Comparison of ENCODE assay signal across 8 mouse cellular contexts in genomic region chr5:4756871-4757711, GRCm38 (mm10). TPM values are rescaled to one million over a fixed set of nuclear protein-coding genes. Genes with fewer than 3 reads are reported as not detected.
A peak's percentile ranks its signal among the peaks of the same experiment; 100 is the strongest.
DNase-seq lines count a peak whose midpoint lies in the region; ATAC-seq and TF ChIP-seq lines count a peak whose summit lies in the region.

No protein-coding gene starts in this region.

- peak overlapping the region; percentile 95 for H3K27ac ChIP-seq in lung, embryonic 15.5 days

- WGBS in lung, embryonic 15.5 days, result under 1% methylated on average over 70 of the region's 80 CpGs

- no peaks in the 10 kb centered on the region for H3K36me3 ChIP-seq in G1E (replicated peaks)
- no peaks in the 10 kb centered on the region for H3K36me3 ChIP-seq in lung, embryonic 15.5 days

- H3K9me3 ChIP-seq in G1E (replicated peaks), result peaks cover 25% of the 10 kb centered on the region
- no peaks in the 10 kb centered on the region for H3K9me3 ChIP-seq in lung, embryonic 15.5 days

- H3K27me3 ChIP-seq in G1E (ENCODE audit: insufficient read depth, low read length), result peaks cover 2% of the 10 kb centered on the region; the same call in 1 of the 2 replicates
- no peaks in the 10 kb centered on the region for H3K27me3 ChIP-seq in lung, embryonic 15.5 days

- no peak for DNase-seq in G1E (ENCODE audit: low spot score)
- peak; percentile 59 for DNase-seq in cerebellum, adult 8-10 months
- peak; percentile 78 for DNase-seq in heart, postnatal 4 days
- DNase-seq in layer of hippocampus, adult 8-10 months (ENCODE audit: low spot score in 2 of 2), result peak; percentile 15 to 43
- DNase-seq in ovary, postnatal 36 days (ENCODE audit: low spot score), result peak; percentile 69

- TF ChIP-seq CTCF in G1E (IDR thresholded peaks at IDR 0.05; ENCODE audit: low read depth, low read length), result no peak

- no peaks in the 10 kb centered on the region; the same call in 1 of the 2 replicates for H3K4me1 ChIP-seq in G1E (ENCODE audit: insufficient read depth, low read depth, low read length)
- H3K4me1 ChIP-seq in lung, embryonic 15.5 days, result peaks cover 21% of the 10 kb centered on the region; the same call in 1 of the 2 replicates

- ATAC-seq in G1E (ENCODE audit: extremely low read depth, insufficient number of reproducible peaks, low FRiP score, poor library complexity, severe bottlenecking), result no peak
- ATAC-seq in frontal cortex, adult (ENCODE audit: low TSS enrichment), result peak; percentile 64
- ATAC-seq in lung, embryonic 15.5 days (ENCODE audit: borderline replicate concordance, extremely low read depth, low FRiP score, low TSS enrichment), result peak; percentile 34
- ATAC-seq in CD4-positive, CD25-positive, alpha-beta regulatory T cell, adult 4 months, result no peak

- peak overlapping the region; percentile 27; the same call in 1 of the 2 replicates for H3K4me3 ChIP-seq in G1E (ENCODE audit: low read depth, low read length)
- H3K4me3 ChIP-seq in lung, embryonic 15.5 days, result peak overlapping the region; percentile 58

- H3K9ac ChIP-seq in lung, embryonic 15.5 days, result peak overlapping the region; percentile 91

- H3K4me2 ChIP-seq in lung, embryonic 15.5 days, result peak overlapping the region; percentile 90

RNA-seq across cellular contexts. Expression of gene Fzd1, which starts 0.7 kb away (rescaled TPM):
- total RNA-seq in G1E (2014; fragmentation: Nextera tagmentation), result not detected in 2 replicates
- total RNA-seq in G1E (2017), result 0.05 TPM in 1 of 2 replicates, not detected in the other
- not detected in 2 replicates for polyA plus RNA-seq in G1E (2012)
- 10 to 100 TPM; 28.3 to 28.6 TPM for total RNA-seq in heart, postnatal 4 days (2021)
- 1 to 10 TPM; 8.2 to 9.9 (median 8.5) TPM for total RNA-seq in layer of hippocampus, adult 8-10 months (2022)
- polyA plus RNA-seq in lung, embryonic 15.5 days (2015; fragmentation: Nextera tagmentation; extraction: Ambion mirVana), result 37.6 and 40.9 TPM in 2 replicates
- not detected for polyA plus RNA-seq in CD4-positive, CD25-positive, alpha-beta regulatory T cell, adult 4 months (2017; shearing (Covaris generic))

Comparison
In these comparisons a context has a peak if more than half of its experiments do, and no peak if none do; other contexts are left out.
1. ATAC-seq: peak in frontal cortex, adult (single experiment) and lung, embryonic 15.5 days (single experiment); none in G1E (single experiment) and CD4-positive, CD25-positive, alpha-beta regulatory T cell, adult 4 months (single experiment).
2. RNA of gene Fzd1, which starts 0.7 kb away (total RNA-seq): 28.3 to 28.6 TPM in heart, postnatal 4 days and 8.2 to 9.9 TPM in layer of hippocampus, adult 8-10 months; 0.05 TPM in G1E; every median in the first group is over 4 times any median in the second.